Mouse (Mus musculus): Measurements from ENCODE around the gene Celf5. TPM values are rescaled to one million over a fixed set of nuclear protein-coding genes. Genes with fewer than 3 reads are reported as not detected.

Celf5 gene
- polyA plus RNA-seq (2021) = 0.99 TPM

- peak; percentile 67 for ATAC-seq
These were observed at the start of gene Celf5 for GRCm38 (mm10) chr10:81482533-81482889. TSS of gene Celf5 (minus strand) at chr10:81482709.

GRCm38 (mm10) chr10:81526779-81527178 lies 44.3 kb upstream of the Celf5 start:
- DNase-seq (ENCODE audit: low read depth, low spot score) (no peak), ATAC-seq (peak; percentile 27)
- POLR2A ChIA-PET = no interaction called here
- CTCF ChIA-PET = interaction anchor here (1.1 to 2.5 kb wide), 6 partner anchors 9 to 25 kb away, joined by 3 to 8 read pairs (median 4); no protein-coding TSS in a partner anchor
- no peaks in the 10 kb centered on the region for H3K27me3 ChIP-seq
- in situ Hi-C loops (cut with MboI; ENCODE audit: low pct_unique_long_range_greater_than_20kb) = no loop called here
- no peak for TF ChIP-seq CTCF (IDR thresholded peaks at IDR 0.05)

More at GRCm38 (mm10) chr10:81482533-81482889, at the start of gene Celf5:
- POLR2A ChIA-PET = no interaction called here
- no peaks in the 10 kb centered on the region for H3K27me3 ChIP-seq
- CTCF ChIA-PET = interaction anchor here (0.9 to 2.2 kb wide), 5 partner anchors 12 to 93 kb away, joined by 3 to 8 read pairs (median 5); no protein-coding TSS in a partner anchor
- no peak for DNase-seq (ENCODE audit: low read depth, low spot score)
- no peak for TF ChIP-seq CTCF (IDR thresholded peaks at IDR 0.05)
- in situ Hi-C loops (cut with MboI; ENCODE audit: low pct_unique_long_range_greater_than_20kb) = no loop called here

GRCm38 (mm10) chr10:81525017-81525694 lies 42.6 kb upstream of the Celf5 start:
- TF ChIP-seq CTCF (IDR thresholded peaks at IDR 0.05) = no peak
- no peak for ATAC-seq
- H3K27me3 ChIP-seq = no peaks in the 10 kb centered on the region
- CTCF ChIA-PET = interaction anchor here (2.4 kb wide), 1 partner anchor 26 kb away, joined by 7 read pairs; no protein-coding TSS in a partner anchor
- in situ Hi-C loops (cut with MboI; ENCODE audit: low pct_unique_long_range_greater_than_20kb) = no loop called here
- POLR2A ChIA-PET = interaction anchor here (0.8 kb wide), 1 partner anchor 29 kb away, joined by 3 read pairs; the partner anchor contains the start of gene Ncln
- no peak for DNase-seq (ENCODE audit: low read depth, low spot score)

- ChIA-PET POLR2A (interaction anchor here (0.8 kb wide), 1 partner anchor 28 kb away, joined by 3 read pairs; the partner anchor contains the start of gene Ncln), CTCF (interaction anchor here (1.4 to 2.4 kb wide), 2 partner anchors 21 to 27 kb away, joined by 3 to 7 read pairs; no protein-coding TSS in a partner anchor)
- no peak for TF ChIP-seq CTCF (IDR thresholded peaks at IDR 0.05)
- in situ Hi-C loops (cut with MboI; ENCODE audit: low pct_unique_long_range_greater_than_20kb) = no loop called here
- no peak for DNase-seq (ENCODE audit: low read depth, low spot score)
- no peak for ATAC-seq
- H3K27me3 ChIP-seq = no peaks in the 10 kb centered on the region
These were observed 41.6 kb upstream of the Celf5 start, which contains the start of gene Gna15 for GRCm38 (mm10) chr10:81524051-81524605. TSS of gene Gna15 (minus strand) at chr10:81524225.

GRCm38 (mm10) chr10:81523570-81523969 lies 41.1 kb upstream of the Celf5 start:
- TF ChIP-seq CTCF (IDR thresholded peaks at IDR 0.05) = no peak
- ChIA-PET POLR2A (no interaction called here), CTCF (interaction anchor here (1.4 kb wide), 1 partner anchor 21 kb away, joined by 3 read pairs; no protein-coding TSS in a partner anchor)
- DNase-seq (ENCODE audit: low read depth, low spot score) = no peak
- ATAC-seq = no peak
- H3K27me3 ChIP-seq = no peaks in the 10 kb centered on the region
- in situ Hi-C loops (cut with MboI; ENCODE audit: low pct_unique_long_range_greater_than_20kb) = no loop called here

GRCm38 (mm10) chr10:81523142-81523541 lies 40.6 kb upstream of the Celf5 start:
- H3K27me3 ChIP-seq = no peaks in the 10 kb centered on the region
- ATAC-seq = no peak
- ChIA-PET CTCF (interaction anchor here (1.1 to 1.4 kb wide), 2 partner anchors 20 to 29 kb away, joined by 3 read pairs; no protein-coding TSS in a partner anchor), POLR2A (no interaction called here)
- DNase-seq (ENCODE audit: low read depth, low spot score) = no peak
- in situ Hi-C loops (cut with MboI; ENCODE audit: low pct_unique_long_range_greater_than_20kb) = no loop called here
- TF ChIP-seq CTCF (IDR thresholded peaks at IDR 0.05) = no peak

GRCm38 (mm10) chr10:81519978-81520365 lies 37.5 kb upstream of the Celf5 start:
- CTCF ChIA-PET = interaction anchor here (1.5 to 2.4 kb wide), 3 partner anchors 16 to 31 kb away, joined by 4 to 13 read pairs (median 4); no protein-coding TSS in a partner anchor
- DNase-seq (ENCODE audit: low read depth, low spot score) (no peak), ATAC-seq (no peak)
- in situ Hi-C loops (cut with MboI; ENCODE audit: low pct_unique_long_range_greater_than_20kb) = no loop called here
- peaks cover 3% of the 10 kb centered on the region for H3K27me3 ChIP-seq
- POLR2A ChIA-PET = no interaction called here
- no peak for TF ChIP-seq CTCF (IDR thresholded peaks at IDR 0.05)

- DNase-seq (ENCODE audit: low read depth, low spot score) = no peak
- in situ Hi-C loops (cut with MboI; ENCODE audit: low pct_unique_long_range_greater_than_20kb) = no loop called here
- peaks cover 3% of the 10 kb centered on the region for H3K27me3 ChIP-seq
These were observed 36.9 kb upstream of the Celf5 start for GRCm38 (mm10) chr10:81519227-81519977.

GRCm38 (mm10) chr10:81518546-81518945 lies 36.0 kb upstream of the Celf5 start:
- H3K27me3 ChIP-seq = peaks cover 3% of the 10 kb centered on the region
- CTCF ChIA-PET = interaction anchor here (0.9 to 2.4 kb wide), 8 partner anchors 8 to 86 kb away, joined by 3 to 13 read pairs (median 3); no protein-coding TSS in a partner anchor
- DNase-seq (ENCODE audit: low read depth, low spot score) (no peak), ATAC-seq (peak; percentile 47)
- in situ Hi-C loops (cut with MboI; ENCODE audit: low pct_unique_long_range_greater_than_20kb) = no loop called here
- POLR2A ChIA-PET = no interaction called here
- no peak for TF ChIP-seq CTCF (IDR thresholded peaks at IDR 0.05)

More at GRCm38 (mm10) chr10:81519227-81519977, 36.9 kb upstream of the Celf5 start:
- no peak for ATAC-seq
- ChIA-PET CTCF (interaction anchor here (0.9 to 2.4 kb wide), 8 partner anchors 9 to 85 kb away, joined by 3 to 13 read pairs (median 3); no protein-coding TSS in a partner anchor), POLR2A (no interaction called here)
- TF ChIP-seq CTCF (IDR thresholded peaks at IDR 0.05) = no peak

- DNase-seq (ENCODE audit: low read depth, low spot score) = no peak
- in situ Hi-C loops (cut with MboI; ENCODE audit: low pct_unique_long_range_greater_than_20kb) = no loop called here
- no peak for ATAC-seq
- H3K27me3 ChIP-seq = peaks cover 8% of the 10 kb centered on the region
- POLR2A ChIA-PET = no interaction called here
- CTCF ChIA-PET = interaction anchor here (1.4 kb wide), 1 partner anchor 9 kb away, joined by 3 read pairs; no protein-coding TSS in a partner anchor
- TF ChIP-seq CTCF (IDR thresholded peaks at IDR 0.05) = no peak
These were observed 34.7 kb upstream of the Celf5 start for GRCm38 (mm10) chr10:81517227-81517626.
